9 mouse cellular contexts compared by ENCODE assay signal in the genomic region with DNA sequence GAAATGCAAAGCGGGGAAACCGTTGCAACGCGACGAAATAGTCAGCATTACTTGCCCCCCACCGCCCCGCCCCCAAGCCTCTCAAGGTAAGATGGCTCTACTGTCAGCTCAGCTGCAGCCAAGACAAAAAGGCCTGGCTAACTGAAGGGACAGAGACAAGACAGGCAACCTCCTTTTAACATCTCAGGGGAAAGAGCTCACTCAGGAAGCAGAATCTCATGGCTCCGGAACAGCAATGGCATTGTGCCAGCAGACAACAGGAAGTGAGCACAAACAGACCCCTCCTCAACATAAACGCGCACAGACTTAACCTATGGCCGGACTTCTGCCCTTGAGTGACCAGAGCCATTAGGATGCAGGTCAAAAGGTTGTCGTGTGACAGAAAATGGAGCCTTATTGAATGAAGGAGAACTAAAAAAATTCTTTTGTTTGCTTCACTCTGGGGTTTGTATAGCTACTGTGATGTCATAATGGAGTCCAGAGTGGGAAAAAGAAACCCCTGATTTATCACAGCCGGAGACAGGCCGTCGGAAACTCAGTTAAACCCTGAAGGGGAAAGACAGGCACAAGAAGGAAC.
DNase-seq lines count a peak whose midpoint lies in the region; ATAC-seq lines count a peak whose summit lies in the region.
"Had no signal": no experiment of that assay in that cellular context is flagged by ENCODE, and none has a peak within 500 bp of the region (broad histone marks: within the 10 kb centered on the region; RNA-seq: fewer than 3 reads in every experiment).

No protein-coding gene starts in this region.

- no peak overlapping the region for H3K9ac ChIP-seq in embryonic facial prominence, embryonic 15.5 days
- no peak overlapping the region for H3K9ac ChIP-seq in kidney, embryonic 14.5 days (ENCODE audit: low read depth, low read length)
- peak overlapping the region; percentile 26; the same call in 1 of the 2 replicates for H3K9ac ChIP-seq in midbrain, embryonic 11.5 days (ENCODE audit: low read length)
- H3K9ac ChIP-seq: liver, embryonic 14.5 days had no signal

- peak; percentile 17 to 19 for DNase-seq in left cerebral cortex, postnatal 14 days (ENCODE audit: low spot score in 2 of 2)
- DNase-seq in left cerebral cortex, adult 11 months (ENCODE audit: low spot score): no peak
- peak; percentile 94 for DNase-seq in midbrain, embryonic 11.5 days (ENCODE audit: low spot score, missing footprints)
- peak; percentile 71 for DNase-seq in thymus, postnatal 25 days
- no peak for DNase-seq in frontal cortex, adult 2 months (ENCODE audit: extremely low spot score in 1 of 2, low spot score in 1 of 2)
- no peak for DNase-seq in c-Kit-positive CD71-positive TER-119-positive erythroid progenitor cells, embryonic 14.5 days (ENCODE audit: low spot score)

- no peak for ATAC-seq in embryonic facial prominence, embryonic 15.5 days (ENCODE audit: insufficient number of reproducible peaks, low FRiP score, low TSS enrichment, low read depth)
- ATAC-seq in kidney, embryonic 14.5 days (ENCODE audit: low FRiP score, low TSS enrichment): peak; percentile 28; the same call in 1 of the 2 replicates
- 0 out of 2 replicates have a peak, but pooled peaks have one; percentile 17 for ATAC-seq in midbrain, embryonic 11.5 days (ENCODE audit: low FRiP score)

- H3K4me2 ChIP-seq in embryonic facial prominence, embryonic 15.5 days (replicated peaks): peak overlapping the region; percentile 38
- peak overlapping the region; percentile 17; the same call in 1 of the 2 replicates for H3K4me2 ChIP-seq in kidney, embryonic 14.5 days (replicated peaks; ENCODE audit: low read depth, low read length)
- peak overlapping the region; percentile 29 for H3K4me2 ChIP-seq in midbrain, embryonic 11.5 days

- H3K4me3 ChIP-seq in embryonic facial prominence, embryonic 15.5 days (replicated peaks): no peak overlapping the region
- H3K4me3 ChIP-seq in kidney, embryonic 14.5 days (ENCODE audit: low read length): no peak overlapping the region
- no peak overlapping the region for H3K4me3 ChIP-seq in midbrain, embryonic 11.5 days (ENCODE audit: low read depth, low read length)

- WGBS in embryonic facial prominence, embryonic 15.5 days: 16% methylated on average over 15 of the region's 15 CpGs
- 37% methylated on average over 15 of the region's 15 CpGs for WGBS in kidney, embryonic 14.5 days
- 12% methylated on average over 15 of the region's 15 CpGs for WGBS in midbrain, embryonic 11.5 days

- H3K36me3 ChIP-seq in embryonic facial prominence, embryonic 15.5 days: no peaks in the 10 kb centered on the region
- no peaks in the 10 kb centered on the region for H3K36me3 ChIP-seq in kidney, embryonic 14.5 days (ENCODE audit: control insufficient read depth, insufficient read depth, low read length)
- no peaks in the 10 kb centered on the region for H3K36me3 ChIP-seq in midbrain, embryonic 11.5 days (ENCODE audit: control insufficient read depth, insufficient read depth, low read length)

- peaks cover 29% of the 10 kb centered on the region for H3K4me1 ChIP-seq in embryonic facial prominence, embryonic 15.5 days
- peaks cover 16% of the 10 kb centered on the region; the same call in 1 of the 2 replicates for H3K4me1 ChIP-seq in kidney, embryonic 14.5 days (ENCODE audit: control insufficient read depth, insufficient read depth, low read length)
- H3K4me1 ChIP-seq in midbrain, embryonic 11.5 days (ENCODE audit: control insufficient read depth, insufficient read depth, low read length): peaks cover 30% of the 10 kb centered on the region

- no peaks in the 10 kb centered on the region for H3K9me3 ChIP-seq in embryonic facial prominence, embryonic 15.5 days (replicated peaks)
- H3K9me3 ChIP-seq in kidney, embryonic 14.5 days (ENCODE audit: control insufficient read depth, low read length): no peaks in the 10 kb centered on the region
- no peaks in the 10 kb centered on the region for H3K9me3 ChIP-seq in midbrain, embryonic 11.5 days (ENCODE audit: control insufficient read depth, low read length)

- no peak overlapping the region for H3K27ac ChIP-seq in embryonic facial prominence, embryonic 15.5 days (replicated peaks)
- no peak overlapping the region; the same call in 1 of the 2 replicates for H3K27ac ChIP-seq in kidney, embryonic 14.5 days (ENCODE audit: low read depth, low read length)
- H3K27ac ChIP-seq in midbrain, embryonic 11.5 days (ENCODE audit: low read depth, low read length): no peak overlapping the region
- H3K27ac ChIP-seq: liver, embryonic 14.5 days had no signal

- intact Hi-C loops in left cerebral cortex, postnatal 14 days (cut with DNase I): loop anchor here (5.0 kb wide), 3 partner anchors 68 to 218 kb away; no protein-coding TSS in a partner anchor

- H3K27me3 ChIP-seq in embryonic facial prominence, embryonic 15.5 days: no peaks in the 10 kb centered on the region
- H3K27me3 ChIP-seq in kidney, embryonic 14.5 days (ENCODE audit: control insufficient read depth, insufficient read depth, low read length): no peaks in the 10 kb centered on the region
- H3K27me3 ChIP-seq in midbrain, embryonic 11.5 days (ENCODE audit: control insufficient read depth, insufficient read depth, low read length): peaks cover 19% of the 10 kb centered on the region

Comparison
In these comparisons a context has a peak if more than half of its experiments do, and no peak if none do; other contexts are left out.
1. DNase-seq: peak in left cerebral cortex, postnatal 14 days (2 of 2), midbrain, embryonic 11.5 days (single experiment) and thymus, postnatal 25 days (single experiment); none in left cerebral cortex, adult 11 months (single experiment), frontal cortex, adult 2 months (0 of 2) and c-Kit-positive CD71-positive TER-119-positive erythroid progenitor cells, embryonic 14.5 days (single experiment).
2. Peak in every context shown above with its lines, with median percentiles within 50 percentile points of each other: H3K4me2 ChIP-seq.